Mouse (Mus musculus): ENCODE results near the gene Phactr2. TPM values are rescaled to one million over a fixed set of nuclear protein-coding genes. Genes with fewer than 3 reads are reported as not detected.

The Phactr2 gene
- polyA plus RNA-seq, 1 experiment from 2014 or later = 10.7 TPM

GRCm38 (mm10) chr10:13273756-13274155 is 200.5 kb downstream of the Phactr2 start:
- WGBS = 80% methylated on average over 1 of the region's 1 CpGs
- H3K36me3 ChIP-seq = peaks cover 3% of the 10 kb centered on the region; the same call in 1 of the 2 replicates
- no peak for DNase-seq (ENCODE audit: low spot score)
- H3K4me3 ChIP-seq = no peak overlapping the region
- no peaks in the 10 kb centered on the region for H3K27me3 ChIP-seq (ENCODE audit: insufficient read depth, poor library complexity, severe bottlenecking)
- H3K9me3 ChIP-seq = no peaks in the 10 kb centered on the region
- no peak overlapping the region for H3K27ac ChIP-seq
- no peaks in the 10 kb centered on the region for H3K4me1 ChIP-seq (replicated peaks)

- Histone ChIP-seq H3K36me3 (peaks cover 3% of the 10 kb centered on the region; the same call in 1 of the 2 replicates), H3K4me1 (replicated peaks) (no peaks in the 10 kb centered on the region), H3K27me3 (ENCODE audit: insufficient read depth, poor library complexity, severe bottlenecking) (no peaks in the 10 kb centered on the region), H3K27ac (no peak overlapping the region), H3K4me3 (no peak overlapping the region), H3K9me3 (no peaks in the 10 kb centered on the region)
- no peak for DNase-seq (ENCODE audit: low spot score)
- whole genome bisulfite sequencing = 88% methylated on average over 8 of the region's 8 CpGs
These were observed 202.5 kb downstream of the Phactr2 start for GRCm38 (mm10) chr10:13271716-13272115.

- Histone ChIP-seq H3K27ac (no peak overlapping the region), H3K36me3 (peaks cover 3% of the 10 kb centered on the region; the same call in 1 of the 2 replicates), H3K4me3 (no peak overlapping the region), H3K27me3 (ENCODE audit: insufficient read depth, poor library complexity, severe bottlenecking) (no peaks in the 10 kb centered on the region), H3K9me3 (no peaks in the 10 kb centered on the region), H3K4me1 (replicated peaks) (no peaks in the 10 kb centered on the region)
- WGBS = 90% methylated on average over 7 of the region's 7 CpGs
- DNase-seq (ENCODE audit: low spot score) = no peak
These were observed 203.1 kb downstream of the Phactr2 start for GRCm38 (mm10) chr10:13271099-13271498.

- 92% methylated on average over 7 of the region's 7 CpGs for WGBS
- Histone ChIP-seq H3K4me3 (no peak overlapping the region), H3K9me3 (no peaks in the 10 kb centered on the region), H3K36me3 (peaks cover 3% of the 10 kb centered on the region; the same call in 1 of the 2 replicates), H3K27me3 (ENCODE audit: insufficient read depth, poor library complexity, severe bottlenecking) (no peaks in the 10 kb centered on the region), H3K27ac (no peak overlapping the region), H3K4me1 (replicated peaks) (no peaks in the 10 kb centered on the region)
- DNase-seq (ENCODE audit: low spot score) = no peak
These were observed 203.9 kb downstream of the Phactr2 start for GRCm38 (mm10) chr10:13270270-13270669.

- Histone ChIP-seq H3K4me3 (no peak overlapping the region), H3K27ac (no peak overlapping the region), H3K4me1 (replicated peaks) (no peaks in the 10 kb centered on the region), H3K9me3 (no peaks in the 10 kb centered on the region), H3K36me3 (no peaks in the 10 kb centered on the region), H3K27me3 (ENCODE audit: insufficient read depth, poor library complexity, severe bottlenecking) (no peaks in the 10 kb centered on the region)
- DNase-seq (ENCODE audit: low spot score) = no peak
- 88% methylated on average over 3 of the region's 3 CpGs for WGBS
These were observed 215.0 kb downstream of the Phactr2 start for GRCm38 (mm10) chr10:13259251-13259650.

- peaks cover 2% of the 10 kb centered on the region; the same call in 1 of the 2 replicates for H3K4me1 ChIP-seq (replicated peaks)
- no peaks in the 10 kb centered on the region for H3K27me3 ChIP-seq (ENCODE audit: insufficient read depth, poor library complexity, severe bottlenecking)
- H3K4me3 ChIP-seq = no peak overlapping the region
- 79% methylated on average over 7 of the region's 7 CpGs for WGBS
- DNase-seq (ENCODE audit: low spot score) = no peak
- no peak overlapping the region for H3K27ac ChIP-seq
- peaks cover 9% of the 10 kb centered on the region for H3K36me3 ChIP-seq
- no peaks in the 10 kb centered on the region for H3K9me3 ChIP-seq
These were observed 218.0 kb downstream of the Phactr2 start for GRCm38 (mm10) chr10:13256196-13256595.

GRCm38 (mm10) chr10:13250280-13250679 is 223.9 kb downstream of the Phactr2 start:
- DNase-seq (ENCODE audit: low spot score) = no peak
- no peak overlapping the region for H3K4me3 ChIP-seq
- peaks cover 19% of the 10 kb centered on the region for H3K36me3 ChIP-seq
- H3K27me3 ChIP-seq (ENCODE audit: insufficient read depth, poor library complexity, severe bottlenecking) = no peaks in the 10 kb centered on the region
- whole genome bisulfite sequencing = 80% methylated on average over 2 of the region's 2 CpGs
- H3K27ac ChIP-seq = no peak overlapping the region
- H3K4me1 ChIP-seq (replicated peaks) = peaks cover 2% of the 10 kb centered on the region; the same call in 1 of the 2 replicates
- no peaks in the 10 kb centered on the region for H3K9me3 ChIP-seq

- 92% methylated on average over 8 of the region's 8 CpGs for WGBS
- Histone ChIP-seq H3K4me1 (replicated peaks) (peaks cover 2% of the 10 kb centered on the region; the same call in 1 of the 2 replicates), H3K36me3 (peaks cover 28% of the 10 kb centered on the region), H3K27me3 (ENCODE audit: insufficient read depth, poor library complexity, severe bottlenecking) (no peaks in the 10 kb centered on the region), H3K9me3 (no peaks in the 10 kb centered on the region), H3K4me3 (no peak overlapping the region), H3K27ac (no peak overlapping the region)
- no peak for DNase-seq (ENCODE audit: low spot score)
These were observed 225.1 kb downstream of the Phactr2 start for GRCm38 (mm10) chr10:13249126-13249525.

- 82% methylated on average over 6 of the region's 6 CpGs for WGBS
- DNase-seq (ENCODE audit: low spot score) = no peak
- peaks cover 21% of the 10 kb centered on the region for H3K36me3 ChIP-seq
- no peaks in the 10 kb centered on the region for H3K4me1 ChIP-seq (replicated peaks)
- no peaks in the 10 kb centered on the region for H3K27me3 ChIP-seq (ENCODE audit: insufficient read depth, poor library complexity, severe bottlenecking)
- H3K27ac ChIP-seq = no peak overlapping the region
- no peak overlapping the region for H3K4me3 ChIP-seq
- no peaks in the 10 kb centered on the region for H3K9me3 ChIP-seq
These were observed 228.5 kb downstream of the Phactr2 start for GRCm38 (mm10) chr10:13245714-13246113.

- peaks cover 24% of the 10 kb centered on the region for H3K36me3 ChIP-seq
- no peak overlapping the region for H3K27ac ChIP-seq
- no peak for DNase-seq (ENCODE audit: low spot score)
- no peak overlapping the region for H3K4me3 ChIP-seq
- WGBS = 63% methylated on average over 3 of the region's 3 CpGs
- H3K4me1 ChIP-seq (replicated peaks) = no peaks in the 10 kb centered on the region
- no peaks in the 10 kb centered on the region for H3K27me3 ChIP-seq (ENCODE audit: insufficient read depth, poor library complexity, severe bottlenecking)
- H3K9me3 ChIP-seq = no peaks in the 10 kb centered on the region
These were observed 230.0 kb downstream of the Phactr2 start for GRCm38 (mm10) chr10:13244192-13244591.

- H3K27ac ChIP-seq = no peak overlapping the region
- H3K4me3 ChIP-seq = no peak overlapping the region
- no peak for DNase-seq (ENCODE audit: low spot score)
- H3K27me3 ChIP-seq (ENCODE audit: insufficient read depth, poor library complexity, severe bottlenecking) = no peaks in the 10 kb centered on the region
- H3K36me3 ChIP-seq = peaks cover 23% of the 10 kb centered on the region; the same call in 1 of the 2 replicates
- H3K4me1 ChIP-seq (replicated peaks) = no peaks in the 10 kb centered on the region
- 82% methylated on average over 4 of the region's 4 CpGs for WGBS
- no peaks in the 10 kb centered on the region for H3K9me3 ChIP-seq
These were observed 233.8 kb downstream of the Phactr2 start for GRCm38 (mm10) chr10:13240431-13240830.

GRCm38 (mm10) chr10:13238188-13238587 is 236.0 kb downstream of the Phactr2 start:
- no peak for DNase-seq (ENCODE audit: low spot score)
- WGBS = 84% methylated on average over 4 of the region's 4 CpGs
- Histone ChIP-seq H3K36me3 (peaks cover 10% of the 10 kb centered on the region; the same call in 1 of the 2 replicates), H3K27me3 (ENCODE audit: insufficient read depth, poor library complexity, severe bottlenecking) (no peaks in the 10 kb centered on the region), H3K9me3 (no peaks in the 10 kb centered on the region), H3K4me1 (replicated peaks) (peaks cover 11% of the 10 kb centered on the region), H3K4me3 (no peak overlapping the region), H3K27ac (no peak overlapping the region)

- WGBS = 88% methylated on average over 5 of the region's 5 CpGs
- Histone ChIP-seq H3K27me3 (ENCODE audit: insufficient read depth, poor library complexity, severe bottlenecking) (no peaks in the 10 kb centered on the region), H3K9me3 (no peaks in the 10 kb centered on the region), H3K27ac (no peak overlapping the region), H3K4me1 (replicated peaks) (peaks cover 24% of the 10 kb centered on the region), H3K36me3 (peaks cover 10% of the 10 kb centered on the region; the same call in 1 of the 2 replicates), H3K4me3 (no peak overlapping the region)
- no peak for DNase-seq (ENCODE audit: low spot score)
These were observed 237.3 kb downstream of the Phactr2 start for GRCm38 (mm10) chr10:13236866-13237265.

GRCm38 (mm10) chr10:13234503-13234902 is 239.7 kb downstream of the Phactr2 start:
- Histone ChIP-seq H3K27ac (no peak overlapping the region), H3K4me1 (replicated peaks) (peaks cover 28% of the 10 kb centered on the region), H3K9me3 (no peaks in the 10 kb centered on the region), H3K27me3 (ENCODE audit: insufficient read depth, poor library complexity, severe bottlenecking) (no peaks in the 10 kb centered on the region), H3K4me3 (no peak overlapping the region), H3K36me3 (peaks cover 10% of the 10 kb centered on the region; the same call in 1 of the 2 replicates)
- WGBS = 60% methylated on average over 3 of the region's 3 CpGs
- DNase-seq (ENCODE audit: low spot score) = no peak
